Mouse (Mus musculus) brain, embryonic 18.5 days (tissue): ENCODE measurements at regions not wholly inside any gene's neighbourhood (a gene's known extent, or its start where the extent isn't known, plus 50 kb on each side); places are given as distances from the start of the nearest gene placed in this dataset.
"Not testable (repeated sequence)": the region's sequence is repeated elsewhere in the genome, so short reads cannot be mapped to it uniquely, and the experiment has no call there.

Experiments used
- DNase-seq: peaks from one replicate; pipeline ENCODE4 v3.0.0-alpha.2; 2012; ENCODE audit warnings: low read depth, low spot score

DNA sequence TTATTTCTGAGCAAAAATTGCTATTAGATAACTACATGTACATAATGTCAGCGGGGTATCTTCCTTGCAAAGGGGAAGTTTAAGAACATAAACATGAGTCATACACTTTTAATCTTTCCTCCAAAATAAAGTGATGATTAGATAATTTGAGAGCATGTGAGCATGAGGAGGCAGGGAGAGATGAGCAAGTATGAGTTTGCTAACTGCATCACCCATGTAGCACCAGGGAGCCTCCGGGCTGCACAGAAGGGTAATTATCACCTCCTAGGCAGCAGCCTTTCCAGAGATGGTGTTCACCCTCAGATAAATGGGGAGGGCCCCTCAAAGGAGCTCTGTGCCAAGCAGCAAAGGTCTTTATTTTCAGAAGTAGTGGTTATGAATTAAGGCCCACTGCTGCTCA is 568.1 kb upstream of the G6pd2 start:
- DNase-seq, result no peak

GRCm38 (mm10) chr5:61288506-61288905 is 520.1 kb upstream of the G6pd2 start:
- DNase-seq, result not testable (repeated sequence)

DNA sequence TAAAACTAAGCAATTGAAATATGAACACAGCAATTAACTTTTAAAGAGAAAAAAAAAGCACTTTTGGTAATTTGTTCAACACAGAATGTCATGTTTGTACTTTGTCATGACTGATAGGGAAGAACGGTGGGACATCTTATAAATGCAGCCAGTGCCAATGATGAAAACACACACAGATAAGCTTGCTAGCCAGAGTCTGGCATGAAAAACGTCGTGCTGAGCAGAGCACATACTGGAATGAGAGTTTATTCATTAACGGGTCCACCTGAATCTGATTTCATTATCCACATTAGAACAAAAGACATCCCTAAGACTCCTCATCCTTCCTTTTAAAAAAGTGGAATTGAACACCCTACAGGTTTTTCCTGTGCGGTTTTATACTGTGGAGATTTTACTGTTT is 493.7 kb upstream of the G6pd2 start:
- DNase-seq, result no peak

DNA sequence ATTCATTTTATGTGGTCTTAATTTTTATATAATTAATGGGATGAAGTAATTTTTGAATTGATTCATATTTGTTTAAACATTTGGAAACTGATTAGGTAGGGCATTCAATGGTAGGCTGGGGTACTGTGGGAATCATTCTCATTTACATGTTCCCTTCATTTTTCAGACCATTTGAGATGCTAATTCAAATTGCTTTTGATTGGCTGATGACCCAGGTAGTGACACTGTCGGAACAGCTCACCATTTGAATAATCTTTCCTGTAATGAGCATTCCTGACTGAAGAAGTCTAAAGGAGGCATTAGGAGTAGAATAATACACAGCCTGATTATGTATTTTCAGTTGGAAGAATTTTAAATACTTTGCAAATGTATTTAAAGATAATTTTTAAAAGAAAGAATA is 457.2 kb upstream of the G6pd2 start:
- DNase-seq, result no peak

DNA sequence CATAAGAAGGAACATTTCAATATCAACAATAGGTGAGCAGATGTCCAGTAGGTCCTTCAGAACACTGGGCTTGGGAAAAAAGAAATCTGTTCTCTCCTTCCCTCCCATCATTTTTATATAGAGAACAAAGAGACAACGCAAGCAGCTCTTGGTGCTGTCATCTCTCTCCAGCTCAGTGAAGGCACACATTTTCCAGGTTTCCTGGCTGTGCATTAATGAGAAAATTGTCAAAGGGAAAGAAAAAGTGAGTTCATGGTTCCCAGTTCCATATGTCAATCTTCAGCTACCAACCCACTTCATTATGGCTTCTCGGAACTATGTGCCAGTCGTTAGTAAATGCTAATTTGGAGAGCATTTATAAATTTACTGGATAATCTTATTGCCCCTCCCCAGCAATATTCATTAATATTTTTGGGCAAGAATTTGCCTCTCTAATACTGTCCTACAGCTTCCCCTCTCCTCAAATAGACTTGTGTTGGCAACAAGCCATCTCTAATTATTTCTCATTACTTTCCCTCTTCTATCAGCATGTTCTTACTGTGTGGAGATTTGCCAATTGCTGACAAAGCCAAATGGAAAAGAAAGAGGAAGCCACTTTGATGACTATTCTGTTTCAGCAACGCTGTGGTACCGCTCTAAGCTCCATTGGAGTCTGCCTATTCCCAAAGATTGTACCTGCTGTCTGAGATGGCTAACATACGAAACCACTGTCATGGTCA is 453.2 kb upstream of the G6pd2 start:
- DNase-seq, result peak; percentile 49

DNA sequence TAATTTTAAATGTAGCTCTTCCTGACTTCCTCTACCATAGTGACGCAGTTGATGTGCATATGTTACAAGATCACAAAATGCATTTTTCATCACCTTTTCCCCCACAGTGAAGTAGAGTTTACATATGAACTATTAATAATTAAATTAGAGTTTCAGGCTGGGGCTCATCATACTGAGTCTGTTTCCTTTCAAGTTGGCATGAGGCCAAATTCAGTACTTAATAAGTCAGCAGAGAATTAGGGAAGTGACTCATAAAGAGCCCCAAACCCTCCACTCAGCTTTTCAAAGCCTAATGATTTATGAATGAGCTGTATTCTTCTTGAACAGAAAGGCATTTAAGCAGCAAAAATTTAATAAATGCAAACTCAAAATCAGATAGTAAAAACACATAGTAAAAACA is 435.7 kb upstream of the G6pd2 start:
- DNase-seq, result no peak

DNA sequence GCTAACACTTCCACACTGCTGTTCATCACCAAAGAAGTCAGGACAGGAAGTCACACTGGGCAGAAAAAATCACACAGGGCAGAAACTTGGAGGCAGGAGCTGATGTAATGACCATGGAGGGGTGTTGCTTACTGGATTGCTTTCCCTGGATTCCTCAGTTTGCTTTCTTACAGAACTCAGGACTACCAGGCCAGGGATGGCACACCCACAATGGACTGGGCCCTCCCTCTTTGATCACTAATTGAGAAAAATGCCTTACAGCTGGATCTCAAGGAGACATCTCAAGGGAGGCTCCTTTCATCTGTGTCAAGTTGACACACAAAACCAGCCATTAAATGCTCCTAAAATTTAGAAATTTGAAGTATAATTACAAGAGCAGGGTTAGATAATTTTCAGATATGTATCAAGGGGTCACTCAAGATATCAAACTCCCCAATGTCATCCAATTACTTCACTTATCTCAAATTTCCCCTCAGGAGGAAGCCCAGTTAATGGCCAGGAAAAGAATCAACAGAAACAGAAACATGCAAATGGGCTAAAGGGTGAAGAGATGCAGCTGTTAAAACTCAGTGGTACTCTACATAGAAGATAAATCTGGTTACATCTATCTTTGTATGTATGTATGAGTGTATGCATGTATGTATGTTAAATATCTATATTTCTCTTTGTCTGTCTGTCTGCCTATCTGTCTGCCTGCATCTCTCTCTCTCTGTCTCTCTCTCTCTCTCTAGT is 413.5 kb upstream of the G6pd2 start:
- DNase-seq, result no peak
